Mouse (Mus musculus) limb, embryonic 13.5 days (tissue): ENCODE measurements around the gene Plcb4. TPM values are rescaled to one million over a fixed set of nuclear protein-coding genes. Genes with fewer than 3 reads are reported as not detected.
A peak's percentile ranks its signal among the peaks of the same experiment; 100 is the strongest.

Source experiments
- ATAC-seq: fragments of 200-750 bp; cut with Nextera tagmentation; 2 replicates; pipeline ENCODE4 v1.8.0; 2017; ENCODE audit warnings: low read depth, moderate number of reproducible peaks, moderate TSS enrichment; ENCODE audit not compliant: low FRiP score
- H3K27ac ChIP-seq: fragments of 300-500 bp; sonication (generic); 2 replicates; pipeline ENCODE4 v1.5.1; 2015; ENCODE audit warnings: inconsistent platforms, mild to moderate bottlenecking, moderate library complexity
- H3K27me3 ChIP-seq: fragments of 300-500 bp; sonication (generic); 2 replicates; pipeline ENCODE4 v1.6.1; 2015; ENCODE audit warnings: mild to moderate bottlenecking, inconsistent platforms
- H3K36me3 ChIP-seq: fragments of 300-500 bp; sonication (generic); 2 replicates; pipeline ENCODE4 v1.6.1; 2015; ENCODE audit warnings: inconsistent platforms, mild to moderate bottlenecking, moderate library complexity
- H3K4me1 ChIP-seq: fragments of 300-500 bp; sonication (generic); 2 replicates; pipeline ENCODE4 v1.6.1; 2015; ENCODE audit warnings: inconsistent platforms
- H3K4me2 ChIP-seq: fragments of 300-500 bp; sonication (generic); replicated peaks from 2 replicates; pipeline ENCODE4 v1.6.1; 2015; ENCODE audit warnings: inconsistent platforms, mild to moderate bottlenecking, moderate library complexity
- H3K4me3 ChIP-seq: fragments of 300-500 bp; sonication (generic); 2 replicates; pipeline ENCODE4 v1.5.1; 2015; ENCODE audit warnings: moderate library complexity, mild to moderate bottlenecking, inconsistent platforms
- H3K9ac ChIP-seq: fragments of 300-500 bp; sonication (generic); 2 replicates; pipeline ENCODE4 v1.6.1; 2015; ENCODE audit warnings: mild to moderate bottlenecking, inconsistent platforms
- H3K9me3 ChIP-seq: fragments of 300-500 bp; sonication (generic); 2 replicates; pipeline ENCODE4 v1.6.1; 2016; ENCODE audit warnings: inconsistent platforms
- WGBS: fragments of 180-500 bp; shearing (Covaris S2); methylation state at CpG from one replicate; pipeline ENCODE4 v1.1.7; 2015; 5-methylcytosine and 5-hydroxymethylcytosine counted together
- polyA plus RNA-seq: library from polyadenylated mRNA; unstranded; fragments of >200 nt; fragmentation: Nextera tagmentation; extraction: Ambion mirVana; gene quantifications from 2 replicates; pipeline ENCODE4 v1.2.1, GENCODE M21; 2015

Plcb4 gene
- polyA plus RNA-seq, 1 experiment from 2014 or later = 19.1 TPM

GRCm38 (mm10) chr2:135875549-135875948, 216.7 kb downstream of the Plcb4 start:
- H3K27me3 ChIP-seq = no peaks in the 10 kb centered on the region
- peaks cover 11% of the 10 kb centered on the region for H3K4me1 ChIP-seq
- no peak overlapping the region for H3K4me3 ChIP-seq
- H3K4me2 ChIP-seq = no peak overlapping the region
- H3K9ac ChIP-seq = no peak overlapping the region
- H3K9me3 ChIP-seq = no peaks in the 10 kb centered on the region
- no peak overlapping the region for H3K27ac ChIP-seq
- no peaks in the 10 kb centered on the region for H3K36me3 ChIP-seq
- WGBS = 84% methylated on average over 6 of the region's 6 CpGs
- ATAC-seq = no peak

GRCm38 (mm10) chr2:135879356-135879755, 220.5 kb downstream of the Plcb4 start:
- no peaks in the 10 kb centered on the region for H3K9me3 ChIP-seq
- H3K4me1 ChIP-seq = peaks cover 11% of the 10 kb centered on the region
- H3K27ac ChIP-seq = peak overlapping the region; percentile 48; the same call in 1 of the 2 replicates
- H3K4me3 ChIP-seq = no peak overlapping the region
- ATAC-seq = no peak
- H3K27me3 ChIP-seq = no peaks in the 10 kb centered on the region
- H3K4me2 ChIP-seq = no peak overlapping the region
- H3K36me3 ChIP-seq = no peaks in the 10 kb centered on the region
- H3K9ac ChIP-seq = no peak overlapping the region
- WGBS = 95% methylated on average over 7 of the region's 7 CpGs

- 26% methylated on average over 6 of the region's 6 CpGs for WGBS
- H3K27ac ChIP-seq = peak overlapping the region; percentile 48; the same call in 1 of the 2 replicates
- H3K9me3 ChIP-seq = no peaks in the 10 kb centered on the region
- H3K4me1 ChIP-seq = peaks cover 11% of the 10 kb centered on the region
- H3K4me2 ChIP-seq = no peak overlapping the region
- H3K36me3 ChIP-seq = no peaks in the 10 kb centered on the region
- peak; percentile 83 for ATAC-seq
- no peaks in the 10 kb centered on the region for H3K27me3 ChIP-seq
- H3K9ac ChIP-seq = no peak overlapping the region; the same call in 1 of the 2 replicates
- H3K4me3 ChIP-seq = no peak overlapping the region
Measured at GRCm38 (mm10) chr2:135880269-135880760, 221.5 kb downstream of the Plcb4 start.

GRCm38 (mm10) chr2:135883359-135883758, 224.5 kb downstream of the Plcb4 start:
- Histone ChIP-seq H3K27ac (no peak overlapping the region), H3K36me3 (no peaks in the 10 kb centered on the region), H3K4me3 (no peak overlapping the region), H3K4me1 (peaks cover 18% of the 10 kb centered on the region), H3K9ac (no peak overlapping the region), H3K9me3 (no peaks in the 10 kb centered on the region), H3K4me2 (no peak overlapping the region), H3K27me3 (no peaks in the 10 kb centered on the region)
- ATAC-seq = no peak
- 84% methylated on average over 4 of the region's 4 CpGs for WGBS

GRCm38 (mm10) chr2:135884534-135885180, 225.8 kb downstream of the Plcb4 start:
- H3K9ac ChIP-seq = no peak overlapping the region
- ATAC-seq = no peak
- H3K4me2 ChIP-seq = no peak overlapping the region
- H3K27ac ChIP-seq = no peak overlapping the region
- H3K4me1 ChIP-seq = peaks cover 17% of the 10 kb centered on the region
- 62% methylated on average over 7 of the region's 7 CpGs for WGBS
- no peaks in the 10 kb centered on the region for H3K27me3 ChIP-seq
- no peak overlapping the region for H3K4me3 ChIP-seq
- H3K9me3 ChIP-seq = no peaks in the 10 kb centered on the region
- H3K36me3 ChIP-seq = no peaks in the 10 kb centered on the region

- 53% methylated on average over 6 of the region's 6 CpGs for WGBS
- peaks cover 8% of the 10 kb centered on the region for H3K4me1 ChIP-seq
Measured at GRCm38 (mm10) chr2:135885607-135886006, 226.8 kb downstream of the Plcb4 start.

GRCm38 (mm10) chr2:135886081-135886679, 227.4 kb downstream of the Plcb4 start:
- ATAC-seq = no peak
- Histone ChIP-seq H3K9ac (no peak overlapping the region), H3K4me1 (peaks cover 7% of the 10 kb centered on the region; the same call in 1 of the 2 replicates), H3K4me3 (no peak overlapping the region), H3K36me3 (no peaks in the 10 kb centered on the region), H3K27ac (no peak overlapping the region), H3K4me2 (no peak overlapping the region), H3K27me3 (no peaks in the 10 kb centered on the region), H3K9me3 (no peaks in the 10 kb centered on the region)
- 84% methylated on average over 9 of the region's 9 CpGs for WGBS

More at GRCm38 (mm10) chr2:135885607-135886006, 226.8 kb downstream of the Plcb4 start:
- ATAC-seq = no peak
- Histone ChIP-seq H3K4me3 (no peak overlapping the region), H3K9me3 (no peaks in the 10 kb centered on the region), H3K27ac (no peak overlapping the region), H3K4me2 (no peak overlapping the region), H3K27me3 (no peaks in the 10 kb centered on the region), H3K36me3 (no peaks in the 10 kb centered on the region), H3K9ac (no peak overlapping the region)

GRCm38 (mm10) chr2:135887805-135888204, 229.0 kb downstream of the Plcb4 start:
- H3K4me3 ChIP-seq = no peak overlapping the region
- no peaks in the 10 kb centered on the region for H3K9me3 ChIP-seq
- H3K36me3 ChIP-seq = no peaks in the 10 kb centered on the region
- no peaks in the 10 kb centered on the region for H3K27me3 ChIP-seq
- H3K27ac ChIP-seq = no peak overlapping the region
- H3K4me1 ChIP-seq = peaks cover 7% of the 10 kb centered on the region; the same call in 1 of the 2 replicates
- WGBS = 65% methylated on average over 2 of the region's 2 CpGs
- no peak overlapping the region for H3K9ac ChIP-seq
- no peak for ATAC-seq
- H3K4me2 ChIP-seq = no peak overlapping the region

- Histone ChIP-seq H3K27me3 (no peaks in the 10 kb centered on the region), H3K4me1 (peaks cover 7% of the 10 kb centered on the region; the same call in 1 of the 2 replicates), H3K27ac (no peak overlapping the region), H3K9me3 (no peaks in the 10 kb centered on the region), H3K4me2 (no peak overlapping the region), H3K4me3 (no peak overlapping the region), H3K36me3 (no peaks in the 10 kb centered on the region), H3K9ac (no peak overlapping the region)
- no peak for ATAC-seq
- 59% methylated on average over 4 of the region's 4 CpGs for WGBS
Measured at GRCm38 (mm10) chr2:135888206-135888605, 229.4 kb downstream of the Plcb4 start.

GRCm38 (mm10) chr2:135888767-135889166, 230.0 kb downstream of the Plcb4 start:
- no peak overlapping the region for H3K27ac ChIP-seq
- H3K4me3 ChIP-seq = no peak overlapping the region
- no peaks in the 10 kb centered on the region for H3K9me3 ChIP-seq
- H3K36me3 ChIP-seq = no peaks in the 10 kb centered on the region
- 88% methylated on average over 10 of the region's 10 CpGs for WGBS
- ATAC-seq = no peak
- H3K27me3 ChIP-seq = no peaks in the 10 kb centered on the region
- H3K9ac ChIP-seq = no peak overlapping the region
- no peak overlapping the region for H3K4me2 ChIP-seq
- peaks cover 7% of the 10 kb centered on the region; the same call in 1 of the 2 replicates for H3K4me1 ChIP-seq

GRCm38 (mm10) chr2:135890083-135890482, 231.3 kb downstream of the Plcb4 start:
- WGBS = 83% methylated on average over 1 of the region's 1 CpGs
- H3K9ac ChIP-seq = no peak overlapping the region
- no peak overlapping the region for H3K27ac ChIP-seq
- H3K4me2 ChIP-seq = no peak overlapping the region
- ATAC-seq = no peak
- H3K4me1 ChIP-seq = peaks cover 7% of the 10 kb centered on the region; the same call in 1 of the 2 replicates
- no peaks in the 10 kb centered on the region for H3K27me3 ChIP-seq
- no peaks in the 10 kb centered on the region for H3K36me3 ChIP-seq
- no peaks in the 10 kb centered on the region for H3K9me3 ChIP-seq
- no peak overlapping the region for H3K4me3 ChIP-seq

GRCm38 (mm10) chr2:135891097-135891496, 232.3 kb downstream of the Plcb4 start:
- H3K4me1 ChIP-seq = peaks cover 4% of the 10 kb centered on the region; the same call in 1 of the 2 replicates
- ATAC-seq = no peak
- H3K4me2 ChIP-seq = no peak overlapping the region
- WGBS = 92% methylated on average over 10 of the region's 10 CpGs
- no peaks in the 10 kb centered on the region for H3K27me3 ChIP-seq
- H3K27ac ChIP-seq = no peak overlapping the region
- no peak overlapping the region for H3K4me3 ChIP-seq
- no peak overlapping the region for H3K9ac ChIP-seq
- H3K9me3 ChIP-seq = no peaks in the 10 kb centered on the region
- no peaks in the 10 kb centered on the region for H3K36me3 ChIP-seq
